Mouse (Mus musculus) CD8-positive naive resting alpha-beta T cell, adult 2 months (primary cell): ENCODE measurements around the gene Gm21244.
"Not testable (repeated sequence)": the region's sequence is repeated elsewhere in the genome, so short reads cannot be mapped to it uniquely, and the experiment has no call there.

Experiments used
- DNase-seq, 2 experiments: peaks; one replicate each; pipeline ENCODE4 v3.0.0; 2022; ENCODE audit warnings: low read depth in 2 of 2, low spot score in 2 of 2

Gm21244 gene

DNA sequence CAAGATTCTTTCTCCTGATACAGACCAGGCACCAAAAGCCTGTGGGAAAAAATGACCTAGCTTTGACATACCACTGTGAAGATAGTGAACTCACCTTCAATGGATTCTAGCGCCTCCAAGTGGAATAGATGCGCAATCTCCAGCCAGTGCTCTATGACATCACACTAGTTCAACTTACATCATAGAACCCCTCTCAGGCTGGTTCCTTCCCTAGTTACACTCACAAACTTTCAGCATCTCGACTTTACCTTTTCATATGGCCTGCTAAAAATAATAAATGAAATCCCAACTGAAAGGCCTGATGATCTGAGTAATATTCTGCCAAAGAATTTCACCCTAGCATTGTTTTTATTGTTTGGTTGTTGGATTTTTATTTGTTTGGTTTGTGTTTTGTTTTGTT, at the start of gene Gm21244:
TSS of gene Gm21244 (minus strand) at position 101 of the 400 bp plus-strand sequence.
- DNase-seq, result not testable (repeated sequence)
